In genomic region chr1:56675253-56675652, GRCm38 (mm10) we compare ENCODE assay signal across 22 mouse cellular contexts. TPM values are rescaled to one million over a fixed set of nuclear protein-coding genes. Genes with fewer than 3 reads are reported as not detected.
"Had no signal": no experiment of that assay in that cellular context is flagged by ENCODE, and none has a peak within 500 bp of the region (broad histone marks: within the 10 kb centered on the region; RNA-seq: fewer than 3 reads in every experiment).

No protein-coding gene starts in this region.

- H3K9me3 ChIP-seq: midbrain, embryonic 13.5 days; neural tube, embryonic 15.5 days had no signal

- H3K27ac ChIP-seq: left cerebral cortex, adult 2 months; midbrain, embryonic 13.5 days; neural tube, embryonic 15.5 days had no signal

- H3K9ac ChIP-seq: lung, embryonic 14.5 days; midbrain, embryonic 13.5 days; neural tube, embryonic 15.5 days had no signal

- H3K27me3 ChIP-seq: midbrain, embryonic 13.5 days; neural tube, embryonic 15.5 days had no signal

- DNase-seq: kidney, postnatal 10 days; lung, embryonic 14.5 days; lung, postnatal 10 days; lung, postnatal 4 days; thymus, postnatal 36 days had no signal

- H3K4me3 ChIP-seq: left cerebral cortex, adult 2 months; midbrain, embryonic 13.5 days; myocyte; neural tube, embryonic 15.5 days had no signal

- H3K4me1 ChIP-seq: neural tube, embryonic 15.5 days had no signal

- ATAC-seq: intestine, embryonic 16.5 days; midbrain, embryonic 13.5 days had no signal

- H3K36me3 ChIP-seq: midbrain, embryonic 13.5 days; neural tube, embryonic 15.5 days had no signal

- H3K4me2 ChIP-seq: liver, embryonic 11.5 days; lung, embryonic 14.5 days; midbrain, embryonic 13.5 days; neural tube, embryonic 15.5 days had no signal

RNA-seq across cellular contexts. Expression of gene Hsfy2, which starts 38.0 kb away (rescaled TPM):
- total RNA-seq: layer of hippocampus, adult 8-10 months; layer of hippocampus, postnatal 14 days; left cerebral cortex, adult 2 months; left cerebral cortex, postnatal 14 days; megakaryocyte, adult 5-6 weeks had no signal
- polyA plus RNA-seq: intestine, embryonic 16.5 days; large intestine, adult 2 months; limb, embryonic 14.5 days; liver, embryonic 11.5 days; liver, embryonic 16.5 days; lung, embryonic 14.5 days; midbrain, embryonic 13.5 days; myocyte; neural tube, embryonic 11.5 days; neural tube, embryonic 15.5 days; spleen, adult 2 months; stomach, embryonic 16.5 days; thymus, postnatal 0 days had no signal
